Mouse (Mus musculus) liver, postnatal 0 days (tissue): ENCODE measurements around the gene Necab3. TPM values are rescaled to one million over a fixed set of nuclear protein-coding genes. Genes with fewer than 3 reads are reported as not detected.

ENCODE experiments used
- ATAC-seq: fragments of 200-750 bp; cut with Nextera tagmentation; 2 replicates; pipeline ENCODE4 v1.8.0; 2017; ENCODE audit warnings: mild to moderate bottlenecking, moderate library complexity
- DNase-seq: peaks from one replicate; pipeline ENCODE4 v3.0.0-alpha.2; 2016
- H3K27ac ChIP-seq: fragments of 300-500 bp; sonication (generic); 2 replicates; pipeline ENCODE4 v1.5.1; 2014; ENCODE audit warnings: antibody characterized with exemption, moderate library complexity, mild to moderate bottlenecking, low read depth
- H3K27me3 ChIP-seq: fragments of 300-500 bp; sonication (generic); 2 replicates; pipeline ENCODE4 v1.6.1; 2014; ENCODE audit warnings: low read length, control low read depth, mixed read lengths; ENCODE audit not compliant: insufficient read depth
- H3K36me3 ChIP-seq: fragments of 300-500 bp; sonication (generic); replicated peaks from 2 replicates; pipeline ENCODE4 v1.6.1; 2014; ENCODE audit warnings: mild to moderate bottlenecking, control low read depth, low read length, moderate library complexity, mixed read lengths; ENCODE audit not compliant: insufficient read depth
- H3K4me1 ChIP-seq: fragments of 300-500 bp; sonication (generic); 2 replicates; pipeline ENCODE4 v1.6.1; 2014; ENCODE audit warnings: antibody characterized with exemption, mild to moderate bottlenecking, control low read depth; ENCODE audit not compliant: insufficient read depth
- H3K4me2 ChIP-seq: fragments of 300-500 bp; sonication (generic); 2 replicates; pipeline ENCODE4 v1.6.1; 2014; ENCODE audit warnings: low read depth, mild to moderate bottlenecking, low read length, moderate library complexity, mixed read lengths
- H3K4me3 ChIP-seq: fragments of 300-500 bp; sonication (generic); 2 replicates; pipeline ENCODE4 v1.5.1; 2014; ENCODE audit warnings: low read depth, low read length
- H3K9ac ChIP-seq: fragments of 300-500 bp; sonication (generic); replicated peaks from 2 replicates; pipeline ENCODE4 v1.6.1; 2014; ENCODE audit warnings: mild to moderate bottlenecking, moderate library complexity
- H3K9me3 ChIP-seq: fragments of 300-500 bp; sonication (generic); 2 replicates; pipeline ENCODE4 v1.6.1; 2016; ENCODE audit warnings: mild to moderate bottlenecking, control low read depth, low read length, mixed read lengths
- CTCF ChIP-seq: sonication (generic); IDR thresholded peaks from 2 replicates; pipeline ENCODE4 v1.5.1; 2016; ENCODE audit warnings: antibody characterized with exemption, low read depth
- EP300 ChIP-seq: IDR thresholded peaks from 2 replicates; pipeline ENCODE4 v1.6.1; 2016; ENCODE audit warnings: antibody characterized with exemption, low read depth, mild to moderate bottlenecking
- WGBS: fragments of 180-500 bp; shearing (Covaris S2); extraction: QIAGEN DNeasy Blood & Tissue Kit; methylation state at CpG from one replicate; pipeline ENCODE4 v1.1.7; 2014; ENCODE audit not compliant: insufficient replicate concordance; 5-methylcytosine and 5-hydroxymethylcytosine counted together
- polyA plus RNA-seq: library from polyadenylated mRNA; unstranded; fragments of >200 nt; fragmentation: Nextera tagmentation; extraction: Ambion mirVana; gene quantifications from 2 replicates; pipeline ENCODE4 v1.2.1, GENCODE M21; 2015

Necab3 gene
- polyA plus RNA-seq, 1 experiment from 2014 or later = 0.13 TPM

DNA sequence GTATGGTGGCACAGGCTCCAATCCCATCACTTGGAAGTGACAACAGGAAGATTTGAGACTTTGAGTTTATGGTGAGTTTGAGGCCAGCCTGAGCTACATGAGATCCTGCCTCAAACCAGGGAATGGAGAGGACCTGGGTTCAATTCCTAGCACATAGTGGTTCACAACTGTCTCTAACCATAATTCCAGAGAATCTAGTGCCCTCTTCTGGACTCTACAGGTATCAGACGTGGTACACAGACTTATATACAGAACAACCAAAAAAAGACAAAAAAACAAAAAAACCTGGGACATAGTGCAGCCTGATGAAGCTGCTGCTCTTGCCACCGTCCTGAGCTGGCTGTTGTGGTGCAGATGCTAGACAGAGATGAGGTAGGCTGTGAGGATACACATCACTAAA is 17.1 kb downstream of the Necab3 start:
- Histone ChIP-seq H3K27ac (no peak overlapping the region), H3K9ac (no peak overlapping the region), H3K36me3 (no peaks in the 10 kb centered on the region), H3K27me3 (no peaks in the 10 kb centered on the region), H3K4me3 (no peak overlapping the region), H3K4me1 (no peaks in the 10 kb centered on the region), H3K9me3 (no peaks in the 10 kb centered on the region), H3K4me2 (no peak overlapping the region)
- TF ChIP-seq CTCF = no peak
- no peak for TF ChIP-seq EP300
- 70% methylated on average over 2 of the region's 2 CpGs for WGBS
- ATAC-seq (no peak), DNase-seq (no peak)

DNA sequence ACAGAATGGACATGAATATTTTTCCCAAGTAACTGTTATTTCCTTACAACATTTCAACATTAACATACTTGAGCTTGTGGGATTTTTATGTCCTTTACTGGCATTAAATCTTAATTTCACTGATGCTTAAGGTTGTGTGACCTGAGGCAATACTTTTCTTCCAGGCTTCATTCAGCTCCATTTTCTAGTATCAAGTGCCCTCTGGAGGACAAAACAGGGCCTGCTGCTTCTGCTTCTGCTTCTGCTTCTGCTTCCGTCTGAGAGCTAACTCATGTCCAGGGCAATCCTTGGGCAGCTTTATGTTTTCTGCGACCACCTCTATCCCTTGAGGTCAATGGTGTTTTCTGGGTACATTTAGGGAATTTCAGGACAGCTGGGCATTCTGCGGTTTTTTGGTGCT is 19.0 kb downstream of the Necab3 start:
- Histone ChIP-seq H3K27me3 (no peaks in the 10 kb centered on the region), H3K4me1 (no peaks in the 10 kb centered on the region), H3K9ac (no peak overlapping the region), H3K4me2 (no peak overlapping the region), H3K4me3 (no peak overlapping the region), H3K36me3 (peaks cover 13% of the 10 kb centered on the region), H3K9me3 (no peaks in the 10 kb centered on the region), H3K27ac (no peak overlapping the region)
- DNase-seq (no peak), ATAC-seq (no peak)
- WGBS = 68% methylated on average over 3 of the region's 3 CpGs
- TF ChIP-seq CTCF = peak; percentile 72
- TF ChIP-seq EP300 = no peak

DNA sequence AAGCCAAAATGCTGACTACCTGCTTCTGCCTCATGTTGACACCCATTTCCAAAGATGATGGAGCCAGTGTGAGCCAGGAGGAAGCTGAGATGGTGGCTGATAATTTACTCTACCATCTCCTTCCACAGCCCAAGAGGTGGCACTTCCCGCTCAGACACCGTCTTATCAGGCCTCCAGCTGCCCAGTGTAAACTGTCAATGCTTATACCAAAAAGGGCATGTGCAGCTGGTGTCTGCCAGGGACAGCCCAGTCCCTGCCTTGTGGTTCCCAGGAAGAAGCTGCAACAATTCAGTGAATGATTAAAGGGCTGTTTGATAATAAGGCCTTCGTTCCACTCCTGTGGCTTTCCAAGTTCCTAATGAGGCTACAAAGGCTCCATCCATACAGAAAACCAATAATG is 20.0 kb downstream of the Necab3 start:
- Histone ChIP-seq H3K4me1 (no peaks in the 10 kb centered on the region), H3K4me3 (no peak overlapping the region), H3K9ac (no peak overlapping the region), H3K4me2 (no peak overlapping the region), H3K9me3 (no peaks in the 10 kb centered on the region), H3K36me3 (peaks cover 16% of the 10 kb centered on the region), H3K27ac (no peak overlapping the region), H3K27me3 (no peaks in the 10 kb centered on the region)
- ATAC-seq (peak; percentile 58; the same call in 1 of the 2 replicates), DNase-seq (no peak)
- 48% methylated on average over 3 of the region's 3 CpGs for WGBS
- no peak for TF ChIP-seq CTCF
- peak; percentile 53; the same call in 1 of the 2 replicates for TF ChIP-seq EP300

DNA sequence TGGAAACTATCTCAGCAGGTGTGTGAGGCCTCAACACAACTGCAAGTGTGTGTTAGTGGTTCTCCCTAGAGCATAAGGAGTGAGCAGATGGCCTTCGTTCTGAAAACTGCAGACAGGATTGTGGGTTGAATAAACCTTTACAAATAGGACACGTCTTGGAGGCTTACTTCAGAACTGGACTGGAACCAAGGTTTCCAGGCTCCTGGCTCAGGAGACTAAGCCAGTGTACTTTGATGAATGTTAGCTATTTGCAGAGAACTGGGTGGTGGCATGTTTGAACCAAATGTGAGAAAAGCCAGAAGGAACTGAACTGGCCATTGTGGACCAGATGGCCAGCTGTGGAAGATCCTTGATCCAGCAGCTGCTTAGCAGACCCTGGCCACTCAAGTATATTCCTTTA is 20.4 kb downstream of the Necab3 start:
- Histone ChIP-seq H3K27ac (no peak overlapping the region), H3K4me3 (no peak overlapping the region), H3K9ac (no peak overlapping the region), H3K36me3 (peaks cover 16% of the 10 kb centered on the region), H3K4me2 (no peak overlapping the region), H3K27me3 (no peaks in the 10 kb centered on the region), H3K9me3 (no peaks in the 10 kb centered on the region), H3K4me1 (no peaks in the 10 kb centered on the region)
- WGBS = 74% methylated on average over 2 of the region's 2 CpGs
- ATAC-seq (no peak), DNase-seq (no peak)
- TF ChIP-seq CTCF = no peak
- no peak for TF ChIP-seq EP300

DNA sequence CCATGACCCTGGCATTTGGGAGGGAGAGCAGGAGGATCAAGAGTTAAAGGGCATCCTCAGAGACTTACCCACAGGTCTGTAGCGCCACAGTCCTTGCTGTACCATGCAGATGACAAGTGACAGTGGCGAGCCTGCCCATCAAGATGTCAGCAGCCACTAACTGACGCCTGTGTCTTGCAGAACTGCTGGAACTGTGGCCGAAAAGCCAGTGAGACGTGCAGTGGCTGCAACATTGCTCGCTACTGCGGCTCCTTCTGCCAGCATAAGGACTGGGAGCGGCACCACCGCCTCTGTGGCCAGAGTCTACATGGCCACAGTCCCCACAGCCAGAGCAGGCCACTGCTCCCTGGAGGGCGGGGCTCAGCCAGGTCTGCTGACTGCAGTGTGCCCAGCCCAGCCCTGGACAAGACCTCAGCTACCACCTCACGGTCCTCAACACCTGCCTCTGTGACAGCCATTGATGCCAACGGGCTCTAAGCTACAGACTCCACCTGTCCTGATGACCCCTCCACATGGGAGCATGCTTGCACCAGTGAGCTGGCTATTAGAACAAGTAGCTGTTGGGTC is 23.9 kb downstream of the Necab3 start:
- TF ChIP-seq EP300 (no peak), CTCF (no peak)

DNA sequence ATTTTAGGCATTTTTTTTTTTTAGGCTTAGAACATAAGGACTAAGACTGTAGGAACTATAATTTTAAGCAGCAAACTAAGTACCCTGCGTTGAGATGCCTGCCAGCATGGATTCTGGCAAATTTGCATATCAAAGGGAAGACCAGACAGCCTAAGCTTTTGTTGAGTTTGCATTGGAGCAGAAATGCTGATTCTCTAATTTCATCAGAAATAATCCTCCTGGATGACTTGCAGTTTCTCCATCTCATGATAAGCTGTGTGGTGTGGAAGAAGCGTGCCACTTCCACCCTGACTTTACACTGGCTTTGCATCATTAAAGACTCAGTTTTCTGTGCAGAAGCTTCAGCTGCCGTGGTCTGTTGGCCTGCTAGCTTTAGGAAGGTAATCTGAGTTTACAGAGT is 25.8 kb downstream of the Necab3 start:
- Histone ChIP-seq H3K4me1 (no peaks in the 10 kb centered on the region), H3K4me3 (no peak overlapping the region), H3K36me3 (peaks cover 40% of the 10 kb centered on the region), H3K9ac (no peak overlapping the region), H3K9me3 (no peaks in the 10 kb centered on the region), H3K4me2 (no peak overlapping the region), H3K27ac (no peak overlapping the region), H3K27me3 (no peaks in the 10 kb centered on the region)
- no peak for ATAC-seq
- 62% methylated on average over 3 of the region's 3 CpGs for WGBS
- TF ChIP-seq EP300 = no peak
- DNase-seq = no peak

More for the DNA sequence above, 23.9 kb downstream of the Necab3 start:
- Histone ChIP-seq H3K27me3 (no peaks in the 10 kb centered on the region), H3K9me3 (no peaks in the 10 kb centered on the region), H3K9ac (no peak overlapping the region), H3K4me2 (no peak overlapping the region), H3K27ac (no peak overlapping the region), H3K4me3 (no peak overlapping the region), H3K36me3 (peaks cover 33% of the 10 kb centered on the region), H3K4me1 (no peaks in the 10 kb centered on the region)
- WGBS = 86% methylated on average over 12 of the region's 12 CpGs
- no peak for DNase-seq
- ATAC-seq = no peak

DNA sequence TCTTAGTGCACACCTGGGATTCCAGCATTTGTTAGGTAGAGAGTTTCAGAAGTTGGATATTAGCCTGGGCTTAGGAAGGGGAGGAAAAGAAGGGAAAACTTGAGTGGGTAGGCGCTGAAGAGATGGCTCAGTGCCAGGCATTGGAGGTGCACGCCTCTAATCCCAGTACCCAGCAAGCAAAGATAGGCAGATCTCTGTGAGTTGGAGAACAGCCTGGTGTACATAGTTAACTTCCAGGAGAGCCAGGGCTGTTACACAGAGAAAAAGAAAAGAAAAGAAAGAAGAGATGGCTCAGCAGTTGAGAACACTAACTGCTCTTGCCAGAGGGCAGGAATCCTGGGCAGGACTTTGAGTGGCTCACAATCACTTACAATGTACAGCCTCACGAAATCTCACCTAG is 32.2 kb downstream of the Necab3 start:
- TF ChIP-seq EP300 (no peak), CTCF (no peak)
- DNase-seq (no peak), ATAC-seq (no peak)
- H3K4me3 ChIP-seq = no peak overlapping the region
- no peak overlapping the region for H3K4me2 ChIP-seq
- no peak overlapping the region for H3K27ac ChIP-seq
- WGBS = 72% methylated on average over 3 of the region's 3 CpGs
- H3K9ac ChIP-seq = no peak overlapping the region
- peaks cover 49% of the 10 kb centered on the region for H3K36me3 ChIP-seq
- H3K9me3 ChIP-seq = no peaks in the 10 kb centered on the region
- H3K27me3 ChIP-seq = no peaks in the 10 kb centered on the region
- H3K4me1 ChIP-seq = no peaks in the 10 kb centered on the region
